8 mouse cellular contexts compared by ENCODE assay signal in the genomic region with DNA sequence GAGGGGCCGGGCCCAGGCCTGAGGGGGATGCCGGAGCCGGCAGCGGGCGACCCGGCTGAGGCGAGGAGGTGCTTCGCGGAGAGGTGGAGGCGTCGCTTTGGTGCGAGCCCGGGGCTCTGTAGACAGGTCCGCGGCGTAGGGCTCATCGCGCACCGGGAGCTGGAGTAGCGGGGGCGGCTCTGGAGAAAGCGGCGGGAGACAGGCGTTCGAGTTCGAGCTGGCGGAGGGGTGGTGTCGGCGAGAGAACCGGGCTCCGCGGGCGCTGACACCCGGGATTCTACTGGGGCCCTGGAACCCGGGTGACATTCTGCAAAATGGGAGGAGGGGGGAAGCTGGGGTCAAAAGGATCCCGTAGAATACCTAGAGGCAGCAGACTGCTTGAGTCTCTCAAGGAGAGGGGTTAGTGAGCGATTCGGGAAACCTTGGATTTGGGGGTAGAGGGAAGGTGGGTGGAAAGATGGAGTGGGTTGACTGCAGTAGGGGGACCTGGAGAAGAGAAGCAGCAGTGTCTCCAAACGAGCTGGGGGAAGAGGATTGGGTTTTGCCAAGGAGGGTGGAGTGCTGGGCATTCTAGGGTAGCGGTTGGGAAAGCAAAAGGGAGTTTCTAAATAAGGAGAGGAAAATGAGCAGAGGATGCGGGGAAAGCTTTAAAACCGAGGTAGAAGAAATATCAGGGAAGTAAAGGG. TPM values are rescaled to one million over a fixed set of nuclear protein-coding genes. Genes with fewer than 3 reads are reported as not detected.
A peak's percentile ranks its signal among the peaks of the same experiment; 100 is the strongest.
DNase-seq lines count a peak whose midpoint lies in the region; ATAC-seq and TF ChIP-seq lines count a peak whose summit lies in the region.

No protein-coding gene starts in this region.

- no peaks in the 10 kb centered on the region for H3K4me1 ChIP-seq in hindbrain, postnatal 0 days (ENCODE audit: insufficient read depth, low read length)
- H3K4me1 ChIP-seq in liver, embryonic 15.5 days (replicated peaks), result peaks cover 33% of the 10 kb centered on the region

- WGBS in hindbrain, postnatal 0 days, result under 1% methylated on average over 41 of the region's 42 CpGs
- under 1% methylated on average over 42 of the region's 42 CpGs for WGBS in liver, embryonic 15.5 days (ENCODE audit: insufficient replicate concordance)

- peak overlapping the region; percentile 99 for H3K27ac ChIP-seq in hindbrain, postnatal 0 days
- peak overlapping the region; percentile 95 for H3K27ac ChIP-seq in liver, embryonic 15.5 days (replicated peaks)

- H3K4me3 ChIP-seq in hindbrain, postnatal 0 days (ENCODE audit: low read length), result peak overlapping the region; percentile 93
- H3K4me3 ChIP-seq in liver, embryonic 15.5 days (replicated peaks), result peak overlapping the region; percentile 100

- peak overlapping the region; percentile 76 for H3K4me2 ChIP-seq in hindbrain, postnatal 0 days (ENCODE audit: low read depth, low read length)
- peak overlapping the region; percentile 68 for H3K4me2 ChIP-seq in liver, embryonic 15.5 days

- H3K9ac ChIP-seq in hindbrain, postnatal 0 days (replicated peaks; ENCODE audit: low read length), result peak overlapping the region; percentile 97
- H3K9ac ChIP-seq in liver, embryonic 15.5 days, result peak overlapping the region; percentile 100

- peak; percentile 19 for DNase-seq in ovary, adult 18-20 months (ENCODE audit: low spot score)
- no peak for DNase-seq in ovary, postnatal 14 days (ENCODE audit: low spot score)
- peak; percentile 58 for DNase-seq in cerebellum, adult 11 months
- peak; percentile 45 for DNase-seq in hindbrain, postnatal 0 days (ENCODE audit: low spot score)
- peak; percentile 15 for DNase-seq in ovary, postnatal 10 days (ENCODE audit: low spot score)

- peak; percentile 28; the same call in 1 of the 2 replicates for ATAC-seq in frontal cortex, adult (ENCODE audit: low TSS enrichment)
- ATAC-seq in hindbrain, postnatal 0 days, result no peak
- peak; percentile 58 for ATAC-seq in liver, embryonic 15.5 days (ENCODE audit: insufficient read depth)
- ATAC-seq in monocyte, adult 5-6 weeks (replicated peaks; ENCODE audit: insufficient number of reproducible peaks, low FRiP score, low TSS enrichment, poor library complexity, severe bottlenecking), result no peak

- H3K27me3 ChIP-seq in hindbrain, postnatal 0 days (ENCODE audit: insufficient read depth, low read length), result no peaks in the 10 kb centered on the region
- H3K27me3 ChIP-seq in liver, embryonic 15.5 days, result no peaks in the 10 kb centered on the region

- no peaks in the 10 kb centered on the region for H3K36me3 ChIP-seq in hindbrain, postnatal 0 days (ENCODE audit: insufficient read depth, low read length)
- peaks cover 5% of the 10 kb centered on the region for H3K36me3 ChIP-seq in liver, embryonic 15.5 days (replicated peaks)

- no peak for TF ChIP-seq CTCF in hindbrain, postnatal 0 days (IDR thresholded peaks at IDR 0.05; ENCODE audit: low read depth)

- no peaks in the 10 kb centered on the region for H3K9me3 ChIP-seq in hindbrain, postnatal 0 days (ENCODE audit: low read length)
- no peaks in the 10 kb centered on the region for H3K9me3 ChIP-seq in liver, embryonic 15.5 days (replicated peaks)

RNA-seq across cellular contexts. Expression of a gene that starts 0.7 kb away (rescaled TPM):
- 598 and 874 TPM in 2 replicates for total RNA-seq in hindbrain, postnatal 0 days (2014; rRNA removed)
- 267 and 268 TPM in 2 replicates for polyA plus RNA-seq in hindbrain, postnatal 0 days (2015; fragmentation: Nextera tagmentation; extraction: Ambion mirVana)
- 87.9 and 88.6 TPM in 2 replicates for polyA plus RNA-seq in liver, embryonic 15.5 days (2015; fragmentation: Nextera tagmentation; extraction: Ambion mirVana)
- 321 to 443 TPM (median 357 TPM) in 3 replicates for total RNA-seq in monocyte, adult 5-6 weeks (2017)

RNA-seq across cellular contexts. Expression of a gene that starts 27.5 kb away (rescaled TPM):
- total RNA-seq in hindbrain, postnatal 0 days (2014; rRNA removed), result 23.1 and 27.2 TPM in 2 replicates
- polyA plus RNA-seq in hindbrain, postnatal 0 days (2015; fragmentation: Nextera tagmentation; extraction: Ambion mirVana), result 16.5 and 16.7 TPM in 2 replicates
- polyA plus RNA-seq in liver, embryonic 15.5 days (2015; fragmentation: Nextera tagmentation; extraction: Ambion mirVana), result 1.4 and 1.5 TPM in 2 replicates
- total RNA-seq in monocyte, adult 5-6 weeks (2017), result 0.29 to 7.2 TPM (median 0.53 TPM) in 3 replicates

Comparison
In these comparisons a context has a peak if more than half of its experiments do, and no peak if none do; other contexts are left out.
1. ATAC-seq: peak in frontal cortex, adult (single experiment) and liver, embryonic 15.5 days (single experiment); none in hindbrain, postnatal 0 days (single experiment) and monocyte, adult 5-6 weeks (single experiment).